Mouse (Mus musculus) hindbrain, embryonic 16.5 days (tissue): Measurements from ENCODE around the gene Uts2. TPM values are rescaled to one million over a fixed set of nuclear protein-coding genes. Genes with fewer than 3 reads are reported as not detected.

Experiments
- ATAC-seq: fragments of 200-750 bp; cut with Nextera tagmentation; 2 replicates; pipeline ENCODE4 v1.8.0; 2017; ENCODE audit warnings: moderate TSS enrichment, moderate library complexity
- H3K27ac ChIP-seq: fragments of 300-500 bp; sonication (generic); 2 replicates; pipeline ENCODE4 v1.5.1; 2014; ENCODE audit warnings: low read depth, mild to moderate bottlenecking, control low read depth, low read length, moderate library complexity
- H3K27me3 ChIP-seq: fragments of 300-500 bp; sonication (generic); replicated peaks from 2 replicates; pipeline ENCODE4 v1.6.1; 2014; ENCODE audit warnings: low read length; ENCODE audit not compliant: control insufficient read depth, insufficient read depth
- H3K36me3 ChIP-seq: fragments of 300-500 bp; sonication (generic); 2 replicates; pipeline ENCODE4 v1.6.1; 2014; ENCODE audit warnings: mild to moderate bottlenecking, low read length, moderate library complexity, mixed read lengths; ENCODE audit not compliant: control insufficient read depth, insufficient read depth
- H3K4me1 ChIP-seq: fragments of 300-500 bp; sonication (generic); 2 replicates; pipeline ENCODE4 v1.6.1; 2014; ENCODE audit warnings: low read depth, low read length; ENCODE audit not compliant: control insufficient read depth, insufficient read depth
- H3K4me2 ChIP-seq: fragments of 300-500 bp; sonication (generic); 2 replicates; pipeline ENCODE4 v1.6.1; 2014; ENCODE audit warnings: mild to moderate bottlenecking, low read length, control low read depth, moderate library complexity
- H3K4me3 ChIP-seq: fragments of 300-500 bp; sonication (generic); 2 replicates; pipeline ENCODE4 v1.5.1; 2014; ENCODE audit warnings: mild to moderate bottlenecking, low read length, control low read depth, moderate library complexity
- H3K9ac ChIP-seq: fragments of 300-500 bp; sonication (generic); 2 replicates; pipeline ENCODE4 v1.6.1; 2014; ENCODE audit warnings: low read depth, mild to moderate bottlenecking, control low read depth, low read length, moderate library complexity
- H3K9me3 ChIP-seq: fragments of 300-500 bp; sonication (generic); 2 replicates; pipeline ENCODE4 v1.6.1; 2014; ENCODE audit warnings: mild to moderate bottlenecking, low read length, moderate library complexity; ENCODE audit not compliant: control insufficient read depth
- WGBS: fragments of 180-500 bp; shearing (Covaris S2); extraction: QIAGEN DNeasy Blood & Tissue Kit; methylation state at CpG from one replicate; pipeline ENCODE4 v1.1.7; 2014; 5-methylcytosine and 5-hydroxymethylcytosine counted together
- polyA plus RNA-seq: library from polyadenylated mRNA; unstranded; fragments of >200 nt; fragmentation: Nextera tagmentation; extraction: Ambion mirVana; gene quantifications from 2 replicates; pipeline ENCODE4 v1.2.1, GENCODE M21; 2015

The Uts2 gene
- polyA plus RNA-seq = 0.65 and 0.85 TPM in 2 replicates

- WGBS = 95% methylated on average over 7 of the region's 7 CpGs
- ATAC-seq = no peak
- H3K27ac ChIP-seq = no peak within 1 kb of the TSS
- no peak within 1 kb of the TSS for H3K9ac ChIP-seq
- no peaks in the 10 kb centered on the region for H3K9me3 ChIP-seq
- H3K4me3 ChIP-seq = no peak within 1 kb of the TSS
- no peaks in the 10 kb centered on the region for H3K36me3 ChIP-seq
- no peak within 1 kb of the TSS for H3K4me2 ChIP-seq
- no peaks in the 10 kb centered on the region for H3K27me3 ChIP-seq
- no peaks in the 10 kb centered on the region for H3K4me1 ChIP-seq
Observed at GRCm38 (mm10) chr4:150996797-150997196, at the start of gene Uts2. Gene Uts2 (plus strand): TSS chr4:150997097.

DNA sequence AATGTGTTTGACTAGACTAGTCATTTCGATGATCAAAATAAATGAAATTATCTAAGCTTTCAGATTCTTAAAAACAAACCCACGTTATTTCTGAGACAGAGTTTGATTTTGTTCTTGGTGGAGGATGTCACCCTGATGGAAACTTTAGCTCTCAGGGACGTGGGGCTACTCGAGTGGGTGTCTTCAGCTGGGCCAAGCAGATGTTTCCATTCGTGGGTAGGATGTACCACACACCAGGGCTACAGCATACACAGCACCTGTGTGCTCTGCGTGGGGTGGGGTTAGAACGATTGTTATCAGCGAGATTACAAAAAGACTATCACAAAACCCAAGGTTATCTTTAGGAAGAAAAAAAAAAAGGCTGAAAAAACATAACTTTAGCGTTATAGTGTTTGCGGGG is 45.9 kb upstream of the Uts2 start:
- Histone ChIP-seq H3K27me3 (no peaks in the 10 kb centered on the region), H3K4me3 (no peak overlapping the region), H3K27ac (no peak overlapping the region), H3K4me1 (no peaks in the 10 kb centered on the region), H3K9ac (no peak overlapping the region), H3K4me2 (no peak overlapping the region), H3K9me3 (no peaks in the 10 kb centered on the region), H3K36me3 (no peaks in the 10 kb centered on the region)
- ATAC-seq = no peak
- 89% methylated on average over 10 of the region's 10 CpGs for WGBS

- Histone ChIP-seq H3K9ac (no peak overlapping the region), H3K36me3 (no peaks in the 10 kb centered on the region), H3K4me2 (no peak overlapping the region), H3K27me3 (no peaks in the 10 kb centered on the region), H3K27ac (peak overlapping the region; percentile 19; the same call in 1 of the 2 replicates), H3K4me3 (no peak overlapping the region), H3K9me3 (no peaks in the 10 kb centered on the region), H3K4me1 (peaks cover 6% of the 10 kb centered on the region)
- peak; percentile 77 for ATAC-seq
- WGBS = 42% methylated on average over 13 of the region's 13 CpGs
Observed at GRCm38 (mm10) chr4:150956369-150957105, 40.4 kb upstream of the Uts2 start.

DNA sequence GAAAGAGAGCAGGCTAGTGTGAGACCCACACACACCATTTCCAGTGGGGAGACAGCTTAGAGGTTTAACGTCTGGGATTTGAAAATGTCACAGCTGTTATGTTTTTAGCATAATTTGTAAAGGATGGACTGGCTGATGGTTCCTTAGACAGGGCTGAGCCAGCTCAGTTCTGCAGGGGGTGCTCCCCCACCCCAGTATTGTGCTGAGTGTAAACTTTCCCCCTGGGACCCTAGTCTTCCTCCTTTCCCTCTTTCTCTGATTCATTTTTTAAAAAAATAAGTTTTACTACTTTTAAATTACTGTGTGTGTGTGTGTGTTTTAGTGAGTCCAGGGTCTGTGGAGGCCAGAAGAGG is 39.8 kb upstream of the Uts2 start:
- WGBS = 32% methylated on average over 1 of the region's 1 CpGs

DNA sequence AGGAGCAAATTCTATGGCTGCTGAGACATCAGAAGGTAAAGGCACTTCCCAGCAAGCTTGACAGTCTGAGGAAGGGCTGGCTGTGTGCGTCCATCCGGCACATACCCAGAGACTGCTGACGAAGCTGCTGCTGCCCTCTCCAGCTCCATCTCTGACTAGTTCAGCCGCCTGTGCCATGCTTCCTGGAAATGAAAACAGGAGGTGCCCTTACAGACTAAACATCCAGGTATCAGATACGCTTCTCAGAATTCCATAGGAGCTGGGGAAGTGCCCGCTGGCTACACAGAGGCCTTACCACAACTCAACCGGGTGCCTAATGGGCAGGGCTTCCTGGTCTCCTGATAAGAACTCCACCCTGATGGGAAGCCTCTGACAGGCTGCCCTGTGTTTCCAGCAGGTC is 38.4 kb upstream of the Uts2 start:
- WGBS = 76% methylated on average over 7 of the region's 7 CpGs
- no peak for ATAC-seq
- no peak overlapping the region for H3K4me2 ChIP-seq
- no peak overlapping the region for H3K4me3 ChIP-seq
- H3K4me1 ChIP-seq = peaks cover 6% of the 10 kb centered on the region
- no peak overlapping the region for H3K9ac ChIP-seq
- H3K27me3 ChIP-seq = no peaks in the 10 kb centered on the region
- H3K9me3 ChIP-seq = no peaks in the 10 kb centered on the region
- H3K27ac ChIP-seq = no peak overlapping the region
- H3K36me3 ChIP-seq = no peaks in the 10 kb centered on the region

More for the DNA sequence above, 39.8 kb upstream of the Uts2 start:
- H3K9ac ChIP-seq = no peak overlapping the region
- H3K4me3 ChIP-seq = no peak overlapping the region
- H3K4me2 ChIP-seq = no peak overlapping the region
- no peak overlapping the region for H3K27ac ChIP-seq
- no peak; the same call in 1 of the 2 replicates for ATAC-seq
- H3K36me3 ChIP-seq = no peaks in the 10 kb centered on the region
- H3K9me3 ChIP-seq = no peaks in the 10 kb centered on the region
- H3K27me3 ChIP-seq = no peaks in the 10 kb centered on the region
- H3K4me1 ChIP-seq = peaks cover 6% of the 10 kb centered on the region

DNA sequence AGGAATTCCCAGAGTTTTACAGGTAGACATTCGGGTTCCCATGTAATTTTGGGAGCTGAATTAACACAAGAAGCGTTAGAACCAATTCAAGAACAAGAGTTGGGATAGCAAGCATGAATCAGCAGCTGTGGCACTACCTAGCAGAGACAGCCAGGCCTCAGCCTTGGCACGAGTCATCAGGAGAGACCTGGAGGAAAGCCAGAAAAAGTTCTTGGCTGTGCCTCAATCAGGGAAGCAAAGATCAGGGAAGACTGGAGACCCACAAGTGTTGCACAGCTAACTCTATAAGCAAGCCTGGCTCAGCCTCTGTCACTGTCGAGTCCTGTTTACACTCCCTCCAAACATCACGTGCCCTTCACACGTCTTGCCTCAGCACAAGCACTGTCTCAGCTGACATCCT is 34.7 kb upstream of the Uts2 start:
- no peak for ATAC-seq

GRCm38 (mm10) chr4:150963711-150964110 is 33.2 kb upstream of the Uts2 start:
- H3K9ac ChIP-seq = no peak overlapping the region
- no peaks in the 10 kb centered on the region for H3K36me3 ChIP-seq
- ATAC-seq = no peak
- H3K27me3 ChIP-seq = no peaks in the 10 kb centered on the region
- no peaks in the 10 kb centered on the region for H3K9me3 ChIP-seq
- WGBS = 75% methylated on average over 2 of the region's 2 CpGs
- H3K27ac ChIP-seq = no peak overlapping the region
- no peak overlapping the region for H3K4me3 ChIP-seq
- H3K4me1 ChIP-seq = peaks cover 3% of the 10 kb centered on the region; the same call in 1 of the 2 replicates
- no peak overlapping the region for H3K4me2 ChIP-seq

More for the DNA sequence above, 34.7 kb upstream of the Uts2 start:
- 67% methylated on average over 6 of the region's 6 CpGs for WGBS
- Histone ChIP-seq H3K27me3 (no peaks in the 10 kb centered on the region), H3K36me3 (no peaks in the 10 kb centered on the region), H3K4me1 (peaks cover 3% of the 10 kb centered on the region; the same call in 1 of the 2 replicates), H3K27ac (no peak overlapping the region), H3K9me3 (no peaks in the 10 kb centered on the region), H3K9ac (no peak overlapping the region), H3K4me2 (no peak overlapping the region), H3K4me3 (no peak overlapping the region)

- Histone ChIP-seq H3K9me3 (no peaks in the 10 kb centered on the region), H3K27ac (no peak overlapping the region), H3K4me3 (peak overlapping the region; percentile 21), H3K4me1 (peaks cover 3% of the 10 kb centered on the region; the same call in 1 of the 2 replicates), H3K4me2 (peak overlapping the region; percentile 50), H3K9ac (no peak overlapping the region), H3K36me3 (no peaks in the 10 kb centered on the region), H3K27me3 (no peaks in the 10 kb centered on the region)
- ATAC-seq = peak; percentile 50; the same call in 1 of the 2 replicates
- 12% methylated on average over 25 of the region's 25 CpGs for WGBS
Observed at GRCm38 (mm10) chr4:150964635-150965554, 32.0 kb upstream of the Uts2 start.

DNA sequence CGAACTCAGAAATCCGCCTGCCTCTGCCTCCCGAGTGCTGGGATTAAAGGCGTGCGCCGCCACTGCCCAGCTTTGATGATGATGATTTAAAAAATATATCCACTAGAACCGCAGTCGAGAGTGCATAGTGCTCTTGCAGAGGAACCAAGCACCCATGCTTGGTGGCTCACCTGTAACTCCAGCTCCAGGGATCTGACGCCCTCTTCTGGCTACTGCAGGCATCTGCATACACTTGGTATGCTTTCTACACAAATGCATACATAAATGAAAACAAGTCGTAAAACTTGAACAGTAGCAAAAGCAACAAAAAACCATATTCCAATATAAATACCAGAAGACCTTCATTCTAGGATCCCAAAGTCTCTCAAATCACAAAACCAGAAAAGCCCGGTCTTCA is 31.3 kb upstream of the Uts2 start:
- Histone ChIP-seq H3K27ac (no peak overlapping the region), H3K4me2 (no peak overlapping the region), H3K9me3 (no peaks in the 10 kb centered on the region), H3K4me3 (no peak overlapping the region), H3K4me1 (peaks cover 3% of the 10 kb centered on the region; the same call in 1 of the 2 replicates), H3K9ac (no peak overlapping the region), H3K27me3 (no peaks in the 10 kb centered on the region), H3K36me3 (no peaks in the 10 kb centered on the region)
- no peak for ATAC-seq
- 75% methylated on average over 10 of the region's 11 CpGs for WGBS
